Mouse (Mus musculus) MEL (cell line): ENCODE data around the gene Sec22b. TPM values are rescaled to one million over a fixed set of nuclear protein-coding genes. Genes with fewer than 3 reads are reported as not detected.

Experiments used
- DNase-seq: peaks from one replicate; pipeline ENCODE4 v3.0.0; 2011; ENCODE audit warnings: low read depth, low spot score
- H3K27ac ChIP-seq: 2 replicates; pipeline ENCODE4 v1.5.1; 2012; ENCODE audit warnings: low read depth, mild to moderate bottlenecking, control low read depth, low read length, moderate library complexity; ENCODE audit not compliant: control insufficient read depth
- H3K27me3 ChIP-seq, 2 experiments: fragments of 150-350 bp in 1 of 2; sonication (generic) in 1 of 2; 2 replicates each; pipeline ENCODE4 v1.6.1; 2012; ENCODE audit warnings: low read length in 2 of 2, mild to moderate bottlenecking in 2 of 2, improper control_type of control experiment in 1 of 2, moderate library complexity in 1 of 2; ENCODE audit not compliant: insufficient read depth in 2 of 2, control insufficient read depth in 1 of 2
- H3K36me3 ChIP-seq, 2 experiments: 2 replicates each; pipeline ENCODE4 v1.6.1; 2012 to 2014; ENCODE audit warnings: low read length in 2 of 2, improper control_type of control experiment in 1 of 2, inconsistent platforms in 1 of 2, mild to moderate bottlenecking in 1 of 2; ENCODE audit not compliant: insufficient read depth in 2 of 2, control insufficient read depth in 1 of 2
- H3K4me1 ChIP-seq, 2 experiments: fragments of 150-350 bp in 1 of 2; sonication (generic) in 1 of 2; 2 replicates each; pipeline ENCODE4 v1.6.1; 2012; ENCODE audit warnings: low read length in 2 of 2, improper control_type of control experiment in 1 of 2, mild to moderate bottlenecking in 1 of 2; ENCODE audit not compliant: insufficient read depth in 2 of 2, control insufficient read depth in 1 of 2
- H3K4me3 ChIP-seq, 2 experiments: fragments of 150-350 bp in 1 of 2; sonication (generic) in 1 of 2; 2 replicates each; pipeline ENCODE4 v1.5.1; 2012; ENCODE audit warnings: low read depth in 2 of 2, low read length in 2 of 2, mild to moderate bottlenecking in 2 of 2, moderate library complexity in 2 of 2, control low read depth in 1 of 2, improper control_type of control experiment in 1 of 2; ENCODE audit not compliant: control insufficient read depth in 1 of 2, insufficient read depth in 1 of 2
- H3K79me2 ChIP-seq: 2 replicates; pipeline ENCODE4 v1.6.1; 2012; ENCODE audit warnings: mild to moderate bottlenecking, low read length, moderate library complexity; ENCODE audit not compliant: control insufficient read depth, poor library complexity, insufficient read depth
- H3K9ac ChIP-seq: 2 replicates; pipeline ENCODE4 v1.6.1; 2012; ENCODE audit warnings: low read depth, mild to moderate bottlenecking, control low read depth, low read length, moderate library complexity; ENCODE audit not compliant: control insufficient read depth, poor library complexity, severe bottlenecking
- H3K9me3 ChIP-seq: fragments of 150-350 bp; sonication (generic); replicated peaks from 2 replicates; pipeline ENCODE4 v1.6.1; 2012; ENCODE audit warnings: mild to moderate bottlenecking, low read length, improper control_type of control experiment, moderate library complexity; ENCODE audit not compliant: insufficient read depth
- BHLHE40 ChIP-seq: IDR thresholded peaks from 2 replicates; pipeline ENCODE4 v1.6.1; 2012; ENCODE audit warnings: low read depth, mild to moderate bottlenecking, inconsistent platforms, low read length, improper control_type of control experiment, borderline replicate concordance
- CHD1 ChIP-seq: IDR thresholded peaks from 2 replicates; pipeline ENCODE4 v1.6.1; 2012; ENCODE audit warnings: low read depth, mild to moderate bottlenecking, inconsistent platforms, low read length, improper control_type of control experiment
- ETS1 ChIP-seq: IDR thresholded peaks from 2 replicates; pipeline ENCODE4 v1.6.1; 2012; ENCODE audit warnings: low read depth, mild to moderate bottlenecking, inconsistent platforms, low read length, improper control_type of control experiment, moderate library complexity
- GATA1 ChIP-seq: IDR thresholded peaks from 2 replicates; pipeline ENCODE4 v1.6.1; 2011; ENCODE audit warnings: low read depth, low read length, improper control_type of control experiment
- HCFC1 ChIP-seq: IDR thresholded peaks from 2 replicates; pipeline ENCODE4 v1.6.1; 2012; ENCODE audit warnings: low read depth, mild to moderate bottlenecking, inconsistent platforms, low read length, improper control_type of control experiment, moderate library complexity
- KAT2A ChIP-seq: conservative IDR thresholded peaks from 2 replicates; pipeline ENCODE4 v1.6.1; 2012; ENCODE audit warnings: low read depth, low read length, improper control_type of control experiment, inconsistent platforms
- MXI1 ChIP-seq: IDR thresholded peaks from 2 replicates; pipeline ENCODE4 v1.6.1; 2011; ENCODE audit warnings: mild to moderate bottlenecking, low read depth, low read length, improper control_type of control experiment
- NELFE ChIP-seq: IDR thresholded peaks from 2 replicates; pipeline ENCODE4 v1.6.1; 2011; ENCODE audit warnings: low read depth, low read length, improper control_type of control experiment
- NRF1 ChIP-seq: IDR thresholded peaks from 2 replicates; pipeline ENCODE4 v1.6.1; 2014; ENCODE audit warnings: low read depth, mild to moderate bottlenecking, inconsistent platforms, low read length, improper control_type of control experiment, moderate library complexity; ENCODE audit not compliant: poor library complexity, insufficient read depth, severe bottlenecking
- POLR2A ChIP-seq, 2 experiments: IDR thresholded peaks; 2 replicates each; pipeline ENCODE4 v1.6.1; 2011 to 2012; ENCODE audit warnings: low read length in 2 of 2, mild to moderate bottlenecking in 2 of 2, control low read depth in 1 of 2, improper control_type of control experiment in 1 of 2, low read depth in 1 of 2, moderate library complexity in 1 of 2; ENCODE audit not compliant: control insufficient read depth in 1 of 2, insufficient read depth in 1 of 2, poor library complexity in 1 of 2
- POLR2AphosphoS5 ChIP-seq: IDR thresholded peaks from 2 replicates; pipeline ENCODE4 v1.6.1; 2012; ENCODE audit warnings: low read depth, borderline replicate concordance, mild to moderate bottlenecking, inconsistent platforms, low read length, moderate library complexity, mixed read lengths
- SMC3 ChIP-seq: IDR thresholded peaks from 2 replicates; pipeline ENCODE4 v1.6.1; 2011; ENCODE audit warnings: low read depth, low read length, improper control_type of control experiment
- UBTF ChIP-seq: IDR thresholded peaks from 2 replicates; pipeline ENCODE4 v1.6.1; 2012; ENCODE audit warnings: low read depth, mild to moderate bottlenecking, inconsistent platforms, low read length, improper control_type of control experiment, moderate library complexity, borderline replicate concordance; ENCODE audit not compliant: insufficient read depth
- USF1 ChIP-seq: IDR thresholded peaks from 2 replicates; pipeline ENCODE4 v1.6.1; 2014; ENCODE audit warnings: low read depth, mild to moderate bottlenecking, inconsistent platforms, low read length, improper control_type of control experiment, moderate library complexity
- ZKSCAN1 ChIP-seq: IDR thresholded peaks from 2 replicates; pipeline ENCODE4 v1.6.1; 2012; ENCODE audit warnings: low read depth, mild to moderate bottlenecking, inconsistent platforms, low read length, improper control_type of control experiment, moderate library complexity
- ZNF384 ChIP-seq: IDR thresholded peaks from 2 replicates; pipeline ENCODE4 v1.6.1; 2012; ENCODE audit warnings: low read depth, mild to moderate bottlenecking, inconsistent platforms, low read length, improper control_type of control experiment
- polyA plus RNA-seq, 2 experiments: library from polyadenylated mRNA; stranded (reverse) in 1 of 2; unstranded in 1 of 2; fragments of >175 nt in 1 of 2; fragments of >200 nt in 1 of 2; gene quantifications; 2 replicates each; pipeline versions ENCODE4 v1.2.1 to v1.2.4; 2012; ENCODE audit warnings: low replicate concordance in 2 of 2, low read depth in 1 of 2; ENCODE audit not compliant: insufficient read length in 2 of 2, insufficient read depth in 1 of 2, missing spikeins in 1 of 2
- total RNA-seq: library from RNA; depleted of rRNA; stranded (reverse); fragments of 300-350 nt; gene quantifications from 2 replicates; pipeline ENCODE4 v1.2.3, GENCODE M21; 2012

The Sec22b gene
- total and polyA plus RNA-seq, 3 experiments = 36.8 to 43.3 TPM; not detected in 1

- no peak for DNase-seq
- Histone ChIP-seq H3K27ac (no peak overlapping the region), H3K36me3 (no peaks in the 10 kb centered on the region), H3K4me3 (no peak overlapping the region), H3K4me1 (no peaks in the 10 kb centered on the region), H3K27me3 (no peaks in the 10 kb centered on the region), H3K9ac (no peak overlapping the region), H3K9me3 (no peaks in the 10 kb centered on the region), H3K79me2 (no peaks in the 10 kb centered on the region)
- TF ChIP-seq SMC3 = no peak
- TF ChIP-seq HCFC1 = no peak
- TF ChIP-seq NELFE = no peak
- TF ChIP-seq ETS1 = no peak
- TF ChIP-seq UBTF = no peak
Measured at GRCm38 (mm10) chr3:97956926-97957325, 55.9 kb downstream of the Sec22b start.

- no peaks in the 10 kb centered on the region for H3K79me2 ChIP-seq
- H3K4me3 ChIP-seq = no peak overlapping the region
- no peaks in the 10 kb centered on the region for H3K36me3 ChIP-seq
- H3K27ac ChIP-seq = no peak overlapping the region
- no peaks in the 10 kb centered on the region for H3K4me1 ChIP-seq
- DNase-seq = no peak
- no peaks in the 10 kb centered on the region for H3K27me3 ChIP-seq
- H3K9ac ChIP-seq = no peak overlapping the region
- no peaks in the 10 kb centered on the region for H3K9me3 ChIP-seq
- TF ChIP-seq POLR2AphosphoS5 (no peak), CHD1 (no peak), USF1 (no peak), POLR2A (IDR thresholded peaks at IDR 0.05; ENCODE audit: control insufficient read depth in 1 of 2, insufficient read depth in 1 of 2, low read depth in 1 of 2, low read length in 2 of 2, poor library complexity in 1 of 2) (no peak), ZNF384 (no peak), BHLHE40 (no peak), MXI1 (no peak), ETS1 (no peak), HCFC1 (no peak), ZKSCAN1 (no peak), NRF1 (no peak), KAT2A (no peak), GATA1 (no peak)
Measured at GRCm38 (mm10) chr3:97960783-97961594, 60.0 kb downstream of the Sec22b start.
